ENCODE assay signal across 10 mouse cellular contexts in the genomic region with DNA sequence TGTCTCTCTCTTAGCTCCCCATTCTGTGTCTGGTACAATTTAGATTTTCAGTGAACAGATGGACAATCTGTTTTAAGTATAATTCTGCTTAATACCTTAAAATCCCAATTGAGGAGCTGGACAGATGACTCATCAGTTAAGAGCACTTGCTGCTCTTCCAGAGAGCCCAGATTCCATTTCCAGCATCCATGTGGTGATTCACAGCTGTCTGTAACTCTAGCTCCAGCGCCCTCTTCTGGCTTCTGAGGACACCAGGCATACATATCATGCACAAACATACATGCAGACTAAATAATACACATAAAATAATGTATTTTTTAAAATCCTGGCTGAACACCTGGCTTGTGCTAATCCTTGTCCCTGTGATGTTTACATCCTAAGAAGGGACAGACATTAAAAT. TPM values are rescaled to one million over a fixed set of nuclear protein-coding genes. Genes with fewer than 3 reads are reported as not detected.
DNase-seq lines count a peak whose midpoint lies in the region; ATAC-seq and TF ChIP-seq lines count a peak whose summit lies in the region.
"Had no signal": no experiment of that assay in that cellular context is flagged by ENCODE, and none has a peak within 500 bp of the region (broad histone marks: within the 10 kb centered on the region; RNA-seq: fewer than 3 reads in every experiment).

No protein-coding gene starts in this region.

- TF ChIP-seq EP300 in stomach, postnatal 0 days (optimal IDR thresholded peaks at IDR 0.05) = no peak

- WGBS in intestine, postnatal 0 days = 10% methylated on average over 1 of the region's 1 CpGs
- 0% methylated on average over 1 of the region's 1 CpGs for WGBS in intestine, embryonic 15.5 days
- WGBS in embryonic facial prominence, embryonic 11.5 days = 8% methylated on average over 1 of the region's 1 CpGs
- 3% methylated on average over 1 of the region's 1 CpGs for WGBS in stomach, postnatal 0 days

- no peak overlapping the region for H3K4me3 ChIP-seq in intestine, postnatal 0 days (ENCODE audit: low read depth, low read length)
- no peak overlapping the region for H3K4me3 ChIP-seq in intestine, embryonic 15.5 days (replicated peaks)
- no peak overlapping the region for H3K4me3 ChIP-seq in embryonic facial prominence, embryonic 11.5 days (ENCODE audit: low read depth, low read length)
- H3K4me3 ChIP-seq in stomach, postnatal 0 days (ENCODE audit: low read depth, low read length) = no peak overlapping the region

- no peak for ATAC-seq in intestine, postnatal 0 days
- no peak for ATAC-seq in intestine, embryonic 15.5 days
- no peak for ATAC-seq in embryonic facial prominence, embryonic 11.5 days (replicated peaks; ENCODE audit: insufficient number of reproducible peaks, low FRiP score, low TSS enrichment, low read depth)
- ATAC-seq in stomach, postnatal 0 days (ENCODE audit: low FRiP score, low TSS enrichment) = no peak

- peak; percentile 68 for TF ChIP-seq CTCF in intestine, postnatal 0 days (IDR thresholded peaks at IDR 0.05; ENCODE audit: low read depth)
- peak; percentile 71 for TF ChIP-seq CTCF in stomach, postnatal 0 days (IDR thresholded peaks at IDR 0.05; ENCODE audit: low read depth)

- no peak overlapping the region for H3K9ac ChIP-seq in intestine, postnatal 0 days (ENCODE audit: low read depth, low read length)
- H3K9ac ChIP-seq in intestine, embryonic 15.5 days = no peak overlapping the region
- no peak overlapping the region for H3K9ac ChIP-seq in embryonic facial prominence, embryonic 11.5 days (replicated peaks; ENCODE audit: low read length)
- H3K9ac ChIP-seq in stomach, postnatal 0 days (ENCODE audit: low read length) = no peak overlapping the region

- no peak overlapping the region for H3K27ac ChIP-seq in intestine, postnatal 0 days (ENCODE audit: low read depth, low read length)
- H3K27ac ChIP-seq in intestine, embryonic 15.5 days = no peak overlapping the region
- H3K27ac ChIP-seq in embryonic facial prominence, embryonic 11.5 days (replicated peaks; ENCODE audit: low read depth, low read length) = no peak overlapping the region
- no peak overlapping the region for H3K27ac ChIP-seq in stomach, postnatal 0 days (replicated peaks)

- DNase-seq in thymus, postnatal 14 days = peak; percentile 51
- no peak for DNase-seq in thymus, postnatal 25 days
- DNase-seq in embryonic facial prominence, embryonic 11.5 days (ENCODE audit: low spot score) = peak; percentile 47
- peak; percentile 41 for DNase-seq in stomach, postnatal 0 days (ENCODE audit: low spot score)
- no peak for DNase-seq in B cell, adult 2 months
- no peak for DNase-seq in heart, adult 18-20 months

- H3K4me2 ChIP-seq in intestine, postnatal 0 days (replicated peaks; ENCODE audit: low read depth) = no peak overlapping the region
- no peak overlapping the region for H3K4me2 ChIP-seq in intestine, embryonic 15.5 days (replicated peaks)
- H3K4me2 ChIP-seq in embryonic facial prominence, embryonic 11.5 days (ENCODE audit: low read depth, low read length) = no peak overlapping the region
- no peak overlapping the region; the same call in 1 of the 2 replicates for H3K4me2 ChIP-seq in stomach, postnatal 0 days (replicated peaks; ENCODE audit: low read depth)

- H3K27me3 ChIP-seq in intestine, postnatal 0 days (replicated peaks; ENCODE audit: control insufficient read depth, insufficient read depth, low read length) = no peaks in the 10 kb centered on the region
- peaks cover 4% of the 10 kb centered on the region; the same call in 1 of the 2 replicates for H3K27me3 ChIP-seq in intestine, embryonic 15.5 days (replicated peaks)
- H3K27me3 ChIP-seq in embryonic facial prominence, embryonic 11.5 days (ENCODE audit: control insufficient read depth, insufficient read depth, low read length) = peaks cover 20% of the 10 kb centered on the region
- H3K27me3 ChIP-seq in stomach, postnatal 0 days (ENCODE audit: control insufficient read depth, insufficient read depth, low read length) = no peaks in the 10 kb centered on the region

- H3K36me3 ChIP-seq in intestine, postnatal 0 days (ENCODE audit: control insufficient read depth, insufficient read depth) = no peaks in the 10 kb centered on the region
- no peaks in the 10 kb centered on the region for H3K36me3 ChIP-seq in intestine, embryonic 15.5 days
- no peaks in the 10 kb centered on the region for H3K36me3 ChIP-seq in embryonic facial prominence, embryonic 11.5 days (replicated peaks; ENCODE audit: control insufficient read depth, insufficient read depth, low read depth, low read length)
- no peaks in the 10 kb centered on the region for H3K36me3 ChIP-seq in stomach, postnatal 0 days (ENCODE audit: control insufficient read depth, insufficient read depth, low read length)

- H3K4me1 ChIP-seq in intestine, postnatal 0 days (replicated peaks; ENCODE audit: control insufficient read depth, insufficient read depth, low read length) = no peaks in the 10 kb centered on the region; the same call in 1 of the 2 replicates
- 0 out of 2 replicates have a peak, but pooled peaks cover 4% of the 10 kb centered on the region for H3K4me1 ChIP-seq in intestine, embryonic 15.5 days (replicated peaks)
- H3K4me1 ChIP-seq in embryonic facial prominence, embryonic 11.5 days (ENCODE audit: control insufficient read depth, insufficient read depth, low read length) = no peaks in the 10 kb centered on the region; the same call in none of the 2 replicates
- H3K4me1 ChIP-seq in stomach, postnatal 0 days (replicated peaks; ENCODE audit: control insufficient read depth, insufficient read depth) = peaks cover 3% of the 10 kb centered on the region

- H3K9me3 ChIP-seq in intestine, postnatal 0 days (ENCODE audit: control insufficient read depth) = no peaks in the 10 kb centered on the region
- no peaks in the 10 kb centered on the region for H3K9me3 ChIP-seq in intestine, embryonic 15.5 days
- no peaks in the 10 kb centered on the region for H3K9me3 ChIP-seq in embryonic facial prominence, embryonic 11.5 days (replicated peaks; ENCODE audit: control insufficient read depth, low read length)
- no peaks in the 10 kb centered on the region for H3K9me3 ChIP-seq in stomach, postnatal 0 days (ENCODE audit: control insufficient read depth, low read length)

RNA-seq across cellular contexts. Expression of a gene that starts 1.4 kb away (rescaled TPM):
- 0.65 and 0.87 TPM in 2 replicates for polyA plus RNA-seq in intestine, postnatal 0 days (2015; fragmentation: Nextera tagmentation; extraction: Ambion mirVana)
- 0.59 and 0.81 TPM in 2 replicates for polyA plus RNA-seq in intestine, embryonic 15.5 days (2015; fragmentation: Nextera tagmentation; extraction: Ambion mirVana)
- polyA plus RNA-seq in embryonic facial prominence, embryonic 11.5 days (2014; fragmentation: Nextera tagmentation; extraction: Ambion mirVana) = 0.88 and 0.89 TPM in 2 replicates
- polyA plus RNA-seq in stomach, postnatal 0 days (2015; fragmentation: Nextera tagmentation; extraction: Ambion mirVana) = 0.82 and 1.5 TPM in 2 replicates
- total RNA-seq in heart, adult 18-20 months (2021) = under 1 TPM; 0.20 to 0.21 TPM

RNA-seq across cellular contexts. Expression of a gene that starts 11.8 kb away (rescaled TPM):
- polyA plus RNA-seq in intestine, postnatal 0 days (2015; fragmentation: Nextera tagmentation; extraction: Ambion mirVana) = 25.5 and 32.1 TPM in 2 replicates
- polyA plus RNA-seq in intestine, embryonic 15.5 days (2015; fragmentation: Nextera tagmentation; extraction: Ambion mirVana) = 6.8 and 7.9 TPM in 2 replicates
- polyA plus RNA-seq in embryonic facial prominence, embryonic 11.5 days (2014; fragmentation: Nextera tagmentation; extraction: Ambion mirVana) = 0.22 and 0.38 TPM in 2 replicates
- 7.5 and 8.8 TPM in 2 replicates for polyA plus RNA-seq in stomach, postnatal 0 days (2015; fragmentation: Nextera tagmentation; extraction: Ambion mirVana)
- 10 to 100 TPM; 50.4 to 62.8 TPM for total RNA-seq in heart, adult 18-20 months (2021)

RNA-seq across cellular contexts. Expression of a gene that starts 18.9 kb away (rescaled TPM):
- polyA plus RNA-seq in intestine, postnatal 0 days (2015; fragmentation: Nextera tagmentation; extraction: Ambion mirVana) = not detected in 2 replicates
- not detected in 2 replicates for polyA plus RNA-seq in intestine, embryonic 15.5 days (2015; fragmentation: Nextera tagmentation; extraction: Ambion mirVana)
- 0.50 TPM in 1 of 2 replicates, not detected in the other for polyA plus RNA-seq in embryonic facial prominence, embryonic 11.5 days (2014; fragmentation: Nextera tagmentation; extraction: Ambion mirVana)
- 126 and 146 TPM in 2 replicates for polyA plus RNA-seq in stomach, postnatal 0 days (2015; fragmentation: Nextera tagmentation; extraction: Ambion mirVana)
- total RNA-seq in heart, adult 18-20 months (2021) = not detected
- total RNA-seq: adrenal gland, adult 18-20 months had no signal
- polyA plus RNA-seq: large intestine, adult 2 months had no signal

RNA-seq across cellular contexts. Expression of a gene that starts 37.5 kb away (rescaled TPM):
- polyA plus RNA-seq in intestine, postnatal 0 days (2015; fragmentation: Nextera tagmentation; extraction: Ambion mirVana) = 0.68 and 0.86 TPM in 2 replicates
- 0.41 and 0.58 TPM in 2 replicates for polyA plus RNA-seq in intestine, embryonic 15.5 days (2015; fragmentation: Nextera tagmentation; extraction: Ambion mirVana)
- 0.06 and 0.13 TPM in 2 replicates for polyA plus RNA-seq in embryonic facial prominence, embryonic 11.5 days (2014; fragmentation: Nextera tagmentation; extraction: Ambion mirVana)
- 0.42 TPM in 2 replicates for polyA plus RNA-seq in stomach, postnatal 0 days (2015; fragmentation: Nextera tagmentation; extraction: Ambion mirVana)
- total RNA-seq in heart, adult 18-20 months (2021) = under 1 TPM; 0.10 to 0.13 TPM

RNA-seq across cellular contexts. Expression of a gene that starts 50.9 kb away (rescaled TPM):
- polyA plus RNA-seq in intestine, postnatal 0 days (2015; fragmentation: Nextera tagmentation; extraction: Ambion mirVana) = 18.0 and 19.8 TPM in 2 replicates
- polyA plus RNA-seq in intestine, embryonic 15.5 days (2015; fragmentation: Nextera tagmentation; extraction: Ambion mirVana) = 15.6 and 18.7 TPM in 2 replicates
- 9.6 and 13.3 TPM in 2 replicates for polyA plus RNA-seq in embryonic facial prominence, embryonic 11.5 days (2014; fragmentation: Nextera tagmentation; extraction: Ambion mirVana)
- polyA plus RNA-seq in stomach, postnatal 0 days (2015; fragmentation: Nextera tagmentation; extraction: Ambion mirVana) = 10.2 and 10.4 TPM in 2 replicates
- 10 to 100 TPM; 14.9 to 15.3 TPM for total RNA-seq in heart, adult 18-20 months (2021)

Comparison
In these comparisons a context has a peak if more than half of its experiments do, and no peak if none do; other contexts are left out.
1. DNase-seq: peak in thymus, postnatal 14 days (single experiment), embryonic facial prominence, embryonic 11.5 days (single experiment) and stomach, postnatal 0 days (single experiment); none in thymus, postnatal 25 days (single experiment), B cell, adult 2 months (0 of 2) and heart, adult 18-20 months (0 of 2).
2. RNA of a gene that starts 18.9 kb away (polyA plus RNA-seq): 126 to 146 TPM in stomach, postnatal 0 days; 0.50 TPM in embryonic facial prominence, embryonic 11.5 days, not detected in intestine, embryonic 15.5 days and not detected in intestine, postnatal 0 days; every median in the first group is over 10 times any median in the second.